Mouse (Mus musculus) cerebellum, adult (tissue): Measurements from ENCODE around the gene Pawr.

Experiments
- ATAC-seq: cut with Nextera tagmentation; 2 replicates; pipeline ENCODE4 v1.9.2; 2017; ENCODE audit warnings: mild to moderate bottlenecking, moderate library complexity, mixed read lengths; ENCODE audit not compliant: insufficient number of reproducible peaks, low FRiP score, low TSS enrichment

Pawr gene

GRCm38 (mm10) chr10:108352944-108353343 lies 21.0 kb downstream of the Pawr start:
- ATAC-seq = no peak

- no peak for ATAC-seq
Observed at GRCm38 (mm10) chr10:108354726-108355391, 22.9 kb downstream of the Pawr start.

- ATAC-seq = no peak
Observed at GRCm38 (mm10) chr10:108355392-108355775, 23.5 kb downstream of the Pawr start.

- ATAC-seq = peak; percentile 31; the same call in 1 of the 2 replicates
Observed at GRCm38 (mm10) chr10:108356601-108357187, 24.8 kb downstream of the Pawr start.

GRCm38 (mm10) chr10:108359974-108360373 lies 28.1 kb downstream of the Pawr start:
- no peak for ATAC-seq

- ATAC-seq = no peak
Observed at GRCm38 (mm10) chr10:108360801-108361200, 28.9 kb downstream of the Pawr start.

GRCm38 (mm10) chr10:108361419-108362155 lies 29.7 kb downstream of the Pawr start:
- no peak for ATAC-seq

- no peak for ATAC-seq
Observed at GRCm38 (mm10) chr10:108363932-108364331, 32.0 kb downstream of the Pawr start.

GRCm38 (mm10) chr10:108364946-108365719 lies 33.2 kb downstream of the Pawr start:
- no peak for ATAC-seq

GRCm38 (mm10) chr10:108366251-108366650 lies 34.3 kb downstream of the Pawr start:
- no peak for ATAC-seq

- no peak for ATAC-seq
Observed at GRCm38 (mm10) chr10:108368358-108368757, 36.4 kb downstream of the Pawr start.

- no peak for ATAC-seq
Observed at GRCm38 (mm10) chr10:108372258-108372657, 40.3 kb downstream of the Pawr start.

GRCm38 (mm10) chr10:108372858-108373257 lies 40.9 kb downstream of the Pawr start:
- ATAC-seq = no peak

- ATAC-seq = no peak
Observed at GRCm38 (mm10) chr10:108375796-108376195, 43.9 kb downstream of the Pawr start.

GRCm38 (mm10) chr10:108376366-108376765 lies 44.4 kb downstream of the Pawr start:
- ATAC-seq = no peak

- ATAC-seq = no peak
Observed at GRCm38 (mm10) chr10:108377369-108377768, 45.4 kb downstream of the Pawr start.

- no peak for ATAC-seq
Observed at GRCm38 (mm10) chr10:108378062-108378461, 46.1 kb downstream of the Pawr start.

GRCm38 (mm10) chr10:108378479-108378878 lies 46.6 kb downstream of the Pawr start:
- ATAC-seq = no peak

- ATAC-seq = no peak
Observed at GRCm38 (mm10) chr10:108380715-108381114, 48.8 kb downstream of the Pawr start.

- ATAC-seq = no peak
Observed at GRCm38 (mm10) chr10:108384153-108384769, 52.3 kb downstream of the Pawr start.
